In the genomic region with DNA sequence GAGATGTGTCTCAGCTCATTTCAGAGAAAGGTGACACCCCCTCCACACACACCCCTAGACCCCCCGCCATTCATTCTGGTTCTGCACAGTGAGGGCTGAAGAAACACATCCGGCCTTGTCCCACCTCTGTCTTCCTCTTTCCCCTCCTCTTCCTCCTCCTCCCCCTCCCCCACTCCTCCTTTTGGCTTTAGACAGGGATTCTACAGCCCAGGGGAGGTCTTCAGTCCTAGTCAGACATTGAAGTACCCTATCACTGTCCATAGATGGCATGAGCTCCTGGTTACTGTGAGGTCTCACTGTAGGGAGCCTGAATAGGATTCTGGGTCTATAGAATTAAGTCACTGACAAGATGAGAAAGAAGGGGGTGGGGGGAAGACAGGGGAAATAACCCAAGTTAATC, we compare ENCODE assay signal across 16 mouse cellular contexts. TPM values are rescaled to one million over a fixed set of nuclear protein-coding genes. Genes with fewer than 3 reads are reported as not detected.
DNase-seq lines count a peak whose midpoint lies in the region; ATAC-seq lines count a peak whose summit lies in the region.
"Had no signal": no experiment of that assay in that cellular context is flagged by ENCODE, and none has a peak within 500 bp of the region (broad histone marks: within the 10 kb centered on the region; RNA-seq: fewer than 3 reads in every experiment).

No protein-coding gene starts in this region.

- peaks cover 24% of the 10 kb centered on the region for H3K27me3 ChIP-seq in neural tube, embryonic 11.5 days (ENCODE audit: control insufficient read depth, insufficient read depth, low read length)
- H3K27me3 ChIP-seq in hindbrain, embryonic 11.5 days (ENCODE audit: control insufficient read depth, insufficient read depth, low read length) = peaks cover 13% of the 10 kb centered on the region
- peaks cover 18% of the 10 kb centered on the region; the same call in 1 of the 2 replicates for H3K27me3 ChIP-seq in midbrain, embryonic 14.5 days (ENCODE audit: control insufficient read depth, insufficient read depth, low read length)

- DNase-seq in neural tube, embryonic 11.5 days (ENCODE audit: low spot score) = no peak
- DNase-seq in neural tube, embryonic 10.5 days (ENCODE audit: extremely low spot score, low spot score) = no peak
- no peak for DNase-seq in hindbrain, embryonic 11.5 days (ENCODE audit: low spot score)
- no peak for DNase-seq in midbrain, embryonic 14.5 days
- no peak for DNase-seq in retina, embryonic 14.5 days (ENCODE audit: low spot score)
- DNase-seq in urinary bladder, postnatal 10 days (ENCODE audit: low spot score) = no peak
- DNase-seq: adrenal gland, postnatal 10 days; cerebellum, adult 18-20 months; heart, adult 11 months; lung, postnatal 36 days; right cerebral cortex, postnatal 25 days had no signal

- no peak overlapping the region; the same call in 1 of the 2 replicates for H3K9ac ChIP-seq in neural tube, embryonic 11.5 days (ENCODE audit: low read length)
- H3K9ac ChIP-seq in hindbrain, embryonic 11.5 days (ENCODE audit: low read depth, low read length) = no peak overlapping the region
- no peak overlapping the region for H3K9ac ChIP-seq in midbrain, embryonic 14.5 days (replicated peaks; ENCODE audit: low read length)
- H3K9ac ChIP-seq: embryonic facial prominence, embryonic 15.5 days; heart, embryonic 15.5 days; limb, embryonic 13.5 days had no signal

- H3K27ac ChIP-seq in neural tube, embryonic 11.5 days (ENCODE audit: low read depth, low read length) = no peak overlapping the region
- H3K27ac ChIP-seq in hindbrain, embryonic 11.5 days (ENCODE audit: low read depth, low read length) = no peak overlapping the region
- H3K27ac ChIP-seq in midbrain, embryonic 14.5 days (replicated peaks; ENCODE audit: low read depth, low read length) = no peak overlapping the region
- H3K27ac ChIP-seq: embryonic facial prominence, embryonic 15.5 days; heart, embryonic 15.5 days; limb, embryonic 13.5 days had no signal

- WGBS in neural tube, embryonic 11.5 days = 35% methylated on average over 2 of the region's 2 CpGs
- WGBS in hindbrain, embryonic 11.5 days = 52% methylated on average over 2 of the region's 2 CpGs
- WGBS in midbrain, embryonic 14.5 days = 44% methylated on average over 2 of the region's 2 CpGs

- no peaks in the 10 kb centered on the region for H3K36me3 ChIP-seq in neural tube, embryonic 11.5 days (ENCODE audit: control insufficient read depth, insufficient read depth, low read length)
- H3K36me3 ChIP-seq in hindbrain, embryonic 11.5 days (ENCODE audit: control insufficient read depth, insufficient read depth, low read length) = no peaks in the 10 kb centered on the region
- H3K36me3 ChIP-seq in midbrain, embryonic 14.5 days (ENCODE audit: control insufficient read depth, insufficient read depth, low read length) = peaks cover 4% of the 10 kb centered on the region
- H3K36me3 ChIP-seq: embryonic facial prominence, embryonic 15.5 days; heart, embryonic 15.5 days; limb, embryonic 13.5 days had no signal

- no peak for ATAC-seq in neural tube, embryonic 11.5 days (ENCODE audit: insufficient read depth, low FRiP score, low TSS enrichment)
- ATAC-seq in hindbrain, embryonic 11.5 days (ENCODE audit: low FRiP score) = no peak
- ATAC-seq in midbrain, embryonic 14.5 days (ENCODE audit: low FRiP score, low TSS enrichment) = no peak
- no peak for ATAC-seq in megakaryocyte progenitor cell, adult 5-6 weeks (replicated peaks; ENCODE audit: poor library complexity)

- no peaks in the 10 kb centered on the region for H3K9me3 ChIP-seq in neural tube, embryonic 11.5 days (ENCODE audit: control insufficient read depth, low read length)
- no peaks in the 10 kb centered on the region for H3K9me3 ChIP-seq in hindbrain, embryonic 11.5 days (ENCODE audit: control insufficient read depth, low read length)
- H3K9me3 ChIP-seq in midbrain, embryonic 14.5 days (ENCODE audit: control insufficient read depth, low read length) = no peaks in the 10 kb centered on the region
- H3K9me3 ChIP-seq: embryonic facial prominence, embryonic 15.5 days; heart, embryonic 15.5 days; limb, embryonic 13.5 days had no signal

- H3K4me2 ChIP-seq in neural tube, embryonic 11.5 days (ENCODE audit: low read depth) = no peak overlapping the region
- peak overlapping the region; percentile 91 for H3K4me2 ChIP-seq in hindbrain, embryonic 11.5 days (replicated peaks; ENCODE audit: low read depth, low read length)
- peak overlapping the region; percentile 97 for H3K4me2 ChIP-seq in midbrain, embryonic 14.5 days (ENCODE audit: low read length)
- H3K4me2 ChIP-seq: embryonic facial prominence, embryonic 15.5 days had no signal

- peak overlapping the region; percentile 46; the same call in 1 of the 2 replicates for H3K4me3 ChIP-seq in neural tube, embryonic 11.5 days (ENCODE audit: low read depth, low read length)
- H3K4me3 ChIP-seq in hindbrain, embryonic 11.5 days (ENCODE audit: low read depth, low read length) = peak overlapping the region; percentile 52
- peak overlapping the region; percentile 44; the same call in 1 of the 2 replicates for H3K4me3 ChIP-seq in midbrain, embryonic 14.5 days (replicated peaks; ENCODE audit: low read depth, low read length)
- H3K4me3 ChIP-seq: embryonic facial prominence, embryonic 15.5 days; limb, embryonic 13.5 days had no signal

- peaks cover 21% of the 10 kb centered on the region for H3K4me1 ChIP-seq in neural tube, embryonic 11.5 days (ENCODE audit: control insufficient read depth, insufficient read depth, low read length)
- H3K4me1 ChIP-seq in hindbrain, embryonic 11.5 days (replicated peaks; ENCODE audit: control insufficient read depth, insufficient read depth, low read length) = peaks cover 11% of the 10 kb centered on the region
- peaks cover 18% of the 10 kb centered on the region for H3K4me1 ChIP-seq in midbrain, embryonic 14.5 days (ENCODE audit: control insufficient read depth, insufficient read depth, low read length)

RNA-seq across cellular contexts. Expression of a gene that starts 1.9 kb away (rescaled TPM):
- 20.5 and 23.8 TPM in 2 replicates for polyA plus RNA-seq in neural tube, embryonic 11.5 days (2014; fragmentation: Nextera tagmentation; extraction: Ambion mirVana)
- 36.9 and 41.9 TPM in 2 replicates for polyA plus RNA-seq in hindbrain, embryonic 11.5 days (2014; fragmentation: Nextera tagmentation; extraction: Ambion mirVana)
- polyA plus RNA-seq in midbrain, embryonic 14.5 days (2014; fragmentation: Nextera tagmentation; extraction: Ambion mirVana) = 18.0 and 23.3 TPM in 2 replicates
- total RNA-seq in megakaryocyte progenitor cell, adult 5-6 weeks (2015) = 0.35 and 0.46 TPM in 2 replicates
- total RNA-seq in megakaryocyte progenitor cell, adult 5-6 weeks (2017) = 1.6 TPM in 1 of 2 replicates, not detected in the other
- total RNA-seq: monocyte, adult 5-6 weeks had no signal

RNA-seq across cellular contexts. Expression of a gene that starts 28.0 kb away (rescaled TPM):
- polyA plus RNA-seq in neural tube, embryonic 11.5 days (2014; fragmentation: Nextera tagmentation; extraction: Ambion mirVana) = 44.3 and 47.7 TPM in 2 replicates
- polyA plus RNA-seq in hindbrain, embryonic 11.5 days (2014; fragmentation: Nextera tagmentation; extraction: Ambion mirVana) = 37.6 and 37.8 TPM in 2 replicates
- polyA plus RNA-seq in midbrain, embryonic 14.5 days (2014; fragmentation: Nextera tagmentation; extraction: Ambion mirVana) = 35.2 and 40.1 TPM in 2 replicates
- total RNA-seq in megakaryocyte progenitor cell, adult 5-6 weeks (2015) = 26.0 and 29.0 TPM in 2 replicates
- total RNA-seq in megakaryocyte progenitor cell, adult 5-6 weeks (2017) = 13.7 and 13.9 TPM in 2 replicates

RNA-seq across cellular contexts. Expression of a gene that starts 28.9 kb away (rescaled TPM):
- polyA plus RNA-seq in neural tube, embryonic 11.5 days (2014; fragmentation: Nextera tagmentation; extraction: Ambion mirVana) = 20.1 and 20.5 TPM in 2 replicates
- 20.1 and 20.4 TPM in 2 replicates for polyA plus RNA-seq in hindbrain, embryonic 11.5 days (2014; fragmentation: Nextera tagmentation; extraction: Ambion mirVana)
- 28.5 and 31.1 TPM in 2 replicates for polyA plus RNA-seq in midbrain, embryonic 14.5 days (2014; fragmentation: Nextera tagmentation; extraction: Ambion mirVana)
- total RNA-seq in megakaryocyte progenitor cell, adult 5-6 weeks (2015) = 25.6 and 30.9 TPM in 2 replicates
- 30.9 and 32.6 TPM in 2 replicates for total RNA-seq in megakaryocyte progenitor cell, adult 5-6 weeks (2017)
